Mouse (Mus musculus) erythroblast, embryonic 14.5 days (primary cell): Measurements from ENCODE around the gene Csmd2.

Experiments
- GATA1 ChIP-seq: IDR thresholded peaks from 2 replicates; pipeline ENCODE4 v1.6.1; 2012; ENCODE audit warnings: low read length, inconsistent platforms, mixed read lengths
- TAL1 ChIP-seq: IDR thresholded peaks from 3 replicates; pipeline ENCODE4 v1.6.1; 2012; ENCODE audit warnings: low read length, inconsistent platforms, mixed read lengths

- TF ChIP-seq TAL1 (no peak), GATA1 (no peak)
These were observed 353.7 kb downstream of the Csmd2 start for GRCm38 (mm10) chr4:128341315-128341714.
